Mouse (Mus musculus) adrenal gland, postnatal 10 days (tissue): Measurements from ENCODE around the gene Cpz. TPM values are rescaled to one million over a fixed set of nuclear protein-coding genes. Genes with fewer than 3 reads are reported as not detected.

Source experiments
- total RNA-seq, 2 experiments: library from RNA; stranded (reverse); gene quantifications; 2 replicates each; pipeline ENCODE4 v1.2.3; 2021

The Cpz gene
- total RNA-seq, 2 experiments from 2014 or later: 7.8 to 8.3 TPM

Other genes with a start within 250 kb of the Cpz start
- 1 to 10 TPM in 1 of 2 experiments, under 1 TPM in 1; 0.69 to 1.2 TPM for gene Adra2c, start 247.4 kb downstream of the Cpz start, total RNA-seq
- gene Hmx1, start 136.6 kb downstream of the Cpz start, total RNA-seq: 1 to 10 TPM; 1.0 to 4.0 TPM
- 1 to 10 TPM; 5.6 to 7.9 TPM for gene Trmt44, start 49.4 kb upstream of the Cpz start, total RNA-seq
- 10 to 100 TPM; 30.5 to 41.1 TPM for gene Acox3, start 57.3 kb upstream of the Cpz start, total RNA-seq
- 10 to 100 TPM; 51.0 to 61.0 TPM for gene Htra3, start 154.1 kb upstream of the Cpz start, total RNA-seq
- 10 to 100 TPM in 1 of 2 experiments, 1 to 10 TPM in 1; 9.5 to 17.6 TPM for gene Sh3tc1, start 214.3 kb upstream of the Cpz start, total RNA-seq
- 1 to 10 TPM; 4.0 to 8.9 TPM for gene Ablim2, start 232.2 kb upstream of the Cpz start, total RNA-seq